Mouse (Mus musculus) lung, postnatal 25 days (tissue): Measurements from ENCODE around the gene 4930402H24Rik.
A peak's percentile ranks its signal among the peaks of the same experiment; 100 is the strongest.
"Not testable (repeated sequence)": the region's sequence is repeated elsewhere in the genome, so short reads cannot be mapped to it uniquely, and the experiment has no call there.

Source experiments
- DNase-seq: peaks from one replicate; pipeline ENCODE4 v3.0.0; 2022; ENCODE audit warnings: low spot score

Gene 4930402H24Rik

DNA sequence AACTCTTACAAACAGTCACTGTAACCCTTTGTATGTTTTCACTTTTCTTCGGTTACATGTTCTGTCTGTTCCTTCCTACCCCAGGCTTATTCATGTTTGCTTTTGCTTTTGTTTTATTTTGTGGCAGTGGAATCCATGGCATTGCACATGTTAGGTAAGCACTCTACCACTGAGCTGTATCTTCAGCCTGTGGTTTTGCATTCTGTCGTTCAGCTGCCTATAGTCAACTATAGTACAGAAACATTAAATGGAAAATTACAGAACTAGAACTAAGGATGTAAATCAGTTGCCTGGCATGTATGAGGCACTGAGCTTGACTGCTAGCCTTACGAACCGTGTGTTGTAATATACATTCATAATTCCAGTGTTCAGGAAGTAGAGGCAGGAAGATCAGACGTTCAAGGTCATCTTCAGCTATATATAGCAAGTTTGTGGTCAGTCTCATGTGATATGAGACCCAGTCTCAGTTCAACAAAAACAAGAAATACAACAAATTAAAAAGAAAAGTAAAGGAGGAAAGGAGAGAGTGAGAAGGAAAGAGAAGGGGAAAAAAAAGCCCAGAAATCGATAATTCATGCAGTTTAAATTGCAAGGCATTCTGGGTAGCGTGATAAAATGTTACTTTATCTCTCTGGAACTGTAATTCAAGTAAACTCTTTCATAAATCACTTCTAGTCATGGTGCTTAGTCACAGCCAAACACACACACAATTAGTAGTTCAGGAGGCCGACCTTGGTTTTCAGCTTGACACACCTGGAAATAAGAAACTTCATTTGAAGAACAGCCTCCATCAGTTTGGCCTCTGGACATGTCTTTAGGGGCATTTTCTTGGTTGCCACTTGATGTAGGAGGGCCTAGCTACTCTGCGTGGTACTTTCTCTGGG is 54.6 kb downstream of the 4930402H24Rik start:
- no peak for DNase-seq

DNA sequence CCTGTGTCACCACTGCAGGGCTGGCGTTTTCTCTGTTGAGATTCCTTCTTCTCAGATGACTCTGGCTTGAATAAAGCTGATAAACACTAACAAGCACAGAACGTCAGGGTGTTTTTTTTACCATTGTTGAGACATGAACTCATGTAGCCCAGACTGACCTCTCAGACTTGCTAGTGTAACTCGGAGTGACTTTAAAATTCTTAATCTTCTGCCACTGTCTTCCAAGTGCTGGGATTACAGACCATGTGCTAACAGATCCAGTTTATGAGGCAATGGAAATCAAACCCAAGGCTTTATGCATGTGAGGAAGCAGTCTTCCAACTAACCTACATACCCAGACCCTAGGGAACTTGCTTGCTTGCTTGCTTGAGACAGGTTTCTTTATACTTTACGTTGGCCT is 56.5 kb downstream of the 4930402H24Rik start:
- no peak for DNase-seq

DNA sequence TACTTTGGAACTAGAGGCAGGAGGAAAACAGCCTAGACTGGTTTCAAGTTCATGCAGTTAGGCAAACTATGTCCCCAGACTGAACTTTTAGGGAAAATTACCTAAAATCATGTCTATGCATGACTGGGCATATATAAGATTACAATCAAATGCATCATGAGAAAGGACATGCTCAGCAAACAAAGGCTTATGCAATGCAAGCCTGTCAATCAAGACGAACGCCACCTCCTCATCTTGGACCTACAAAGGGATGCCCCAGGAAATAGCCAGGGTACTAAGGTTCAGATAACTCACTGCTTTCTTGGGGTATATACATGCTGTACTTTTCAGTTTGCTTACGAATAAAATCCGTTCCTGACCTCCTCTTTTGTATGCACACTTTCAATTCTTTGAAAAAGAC is 57.9 kb downstream of the 4930402H24Rik start:
- DNase-seq, result no peak

DNA sequence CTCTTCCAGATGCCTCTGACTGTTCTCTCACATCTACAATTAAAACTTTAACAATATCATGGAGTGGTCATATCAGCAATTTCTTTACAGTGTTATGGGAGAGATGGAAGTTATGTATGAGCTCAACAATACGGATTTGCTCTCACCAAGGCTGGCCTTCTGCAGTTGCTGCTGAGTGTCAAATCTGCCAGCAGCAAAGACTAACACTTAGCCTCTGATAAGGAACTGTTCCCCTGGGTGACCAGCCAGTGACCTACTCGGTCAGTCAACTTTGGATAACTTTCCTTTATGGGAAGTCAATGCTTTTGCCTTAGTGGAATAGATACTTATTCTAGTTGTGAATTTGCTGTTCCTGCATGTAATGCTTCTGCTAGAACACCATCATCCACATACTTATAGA is 62.6 kb downstream of the 4930402H24Rik start:
- no peak for DNase-seq

DNA sequence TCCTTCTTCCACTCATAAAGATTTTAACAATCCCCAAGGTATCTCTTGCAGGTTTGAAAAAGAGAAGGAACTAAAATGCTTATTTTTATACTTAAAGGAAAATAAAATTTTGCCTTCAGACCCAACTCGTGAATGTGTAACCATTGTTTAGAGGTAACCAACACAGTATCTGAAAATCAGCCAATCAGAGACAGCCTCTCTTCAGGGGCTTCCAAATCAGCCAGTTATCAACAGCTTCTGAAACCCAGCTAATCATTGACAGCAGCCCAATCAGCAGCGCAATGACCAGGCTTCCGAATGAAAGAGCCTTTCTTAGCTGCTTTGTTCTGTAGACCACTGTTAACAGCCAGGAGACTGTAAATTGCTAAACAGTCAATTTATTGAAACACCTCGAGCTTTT is 65.4 kb downstream of the 4930402H24Rik start:
- DNase-seq, result peak; percentile 45

DNA sequence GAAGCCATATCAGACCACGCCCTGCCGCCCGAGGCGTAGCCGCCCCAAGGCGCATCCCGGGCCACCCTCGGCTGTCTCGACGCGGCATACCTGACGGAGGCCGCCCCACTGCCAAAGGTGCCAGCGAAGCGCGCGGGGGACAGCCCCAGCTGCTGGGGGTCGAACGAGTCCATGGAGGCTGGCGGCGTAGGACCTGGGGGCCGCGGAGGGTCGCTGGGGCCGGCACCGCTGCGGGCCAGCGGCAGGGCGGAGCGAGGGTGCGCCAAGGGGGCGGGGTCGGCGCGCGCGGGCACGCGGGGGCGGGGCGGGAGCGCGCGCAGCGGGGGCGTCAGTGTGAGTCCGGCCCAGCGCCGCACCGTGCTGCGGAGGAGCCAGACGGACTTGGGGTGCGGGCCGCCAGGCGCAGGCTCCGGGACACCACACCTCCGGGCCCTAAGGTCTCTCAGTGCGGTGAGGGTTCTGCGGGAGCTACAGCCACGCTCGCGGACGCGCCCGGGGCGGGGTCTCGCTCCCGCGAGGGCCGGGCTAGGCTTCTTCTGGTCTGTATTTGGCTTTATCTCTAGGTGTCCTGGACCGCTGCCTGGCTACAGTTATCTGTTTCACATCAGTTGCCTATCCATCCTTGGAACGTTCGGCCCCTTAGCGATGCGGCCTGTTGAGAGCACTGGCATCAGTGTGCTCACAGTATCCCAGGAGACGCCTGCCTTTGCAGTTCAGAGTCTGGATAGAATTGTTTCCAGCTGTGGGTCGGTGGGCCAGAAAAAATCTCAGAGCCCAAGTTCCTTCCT is 66.1 kb downstream of the 4930402H24Rik start:
- peak; percentile 58 for DNase-seq

DNA sequence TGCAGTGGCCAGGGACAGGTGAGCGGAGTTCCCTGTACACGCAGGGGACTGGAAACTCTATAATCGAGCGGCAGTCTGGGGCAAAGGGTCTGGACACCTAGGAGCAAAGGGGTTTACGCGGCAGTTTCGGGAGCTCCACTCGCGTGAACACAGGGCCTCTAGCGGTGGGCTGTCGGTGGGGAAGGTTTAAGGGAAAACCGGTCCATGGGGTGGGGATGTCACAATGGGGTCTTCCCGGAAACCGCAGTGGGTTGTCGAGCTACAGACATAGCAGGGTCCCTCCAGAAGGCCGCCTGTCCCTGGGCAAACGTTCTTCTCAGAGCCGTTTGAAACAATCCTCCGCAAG is 66.7 kb downstream of the 4930402H24Rik start:
- DNase-seq, result no peak

DNA sequence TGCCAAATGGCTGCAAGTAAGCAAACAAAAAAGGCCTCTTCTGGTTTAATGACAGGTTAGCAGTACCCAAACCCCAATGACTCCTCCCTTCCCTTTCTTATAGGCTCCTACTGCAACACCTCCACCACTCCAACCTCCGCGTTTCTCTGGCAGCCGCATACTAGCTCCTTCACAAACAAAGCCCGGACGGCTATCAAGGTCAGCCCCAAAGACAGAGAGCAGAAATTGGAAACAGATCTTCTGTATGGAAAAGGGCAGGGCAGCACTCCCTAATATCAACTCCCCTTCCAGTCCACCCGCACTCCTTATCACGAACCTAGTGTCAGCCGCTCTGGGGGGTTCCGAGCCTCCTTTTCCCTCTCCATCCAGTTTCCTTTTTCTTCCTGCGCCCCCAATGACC is 67.1 kb downstream of the 4930402H24Rik start:
- DNase-seq, result no peak

DNA sequence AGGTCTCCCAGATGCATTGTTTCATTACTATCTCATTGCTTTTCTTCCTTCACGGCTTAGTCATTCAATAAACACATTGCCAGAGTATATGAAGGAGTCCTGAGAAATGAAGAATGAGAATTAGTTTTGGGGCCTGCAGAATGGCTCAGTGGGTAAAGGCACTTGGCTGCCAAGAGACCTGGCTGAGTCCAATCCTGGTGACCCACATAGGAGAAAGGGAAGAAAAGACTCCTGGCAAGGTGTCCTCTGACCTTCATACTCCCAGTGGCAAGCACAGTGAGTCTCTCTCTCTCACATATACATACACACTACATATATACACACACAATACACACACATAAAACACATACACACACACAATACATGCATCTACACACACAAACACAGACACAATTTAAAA is 68.1 kb downstream of the 4930402H24Rik start:
- no peak for DNase-seq

DNA sequence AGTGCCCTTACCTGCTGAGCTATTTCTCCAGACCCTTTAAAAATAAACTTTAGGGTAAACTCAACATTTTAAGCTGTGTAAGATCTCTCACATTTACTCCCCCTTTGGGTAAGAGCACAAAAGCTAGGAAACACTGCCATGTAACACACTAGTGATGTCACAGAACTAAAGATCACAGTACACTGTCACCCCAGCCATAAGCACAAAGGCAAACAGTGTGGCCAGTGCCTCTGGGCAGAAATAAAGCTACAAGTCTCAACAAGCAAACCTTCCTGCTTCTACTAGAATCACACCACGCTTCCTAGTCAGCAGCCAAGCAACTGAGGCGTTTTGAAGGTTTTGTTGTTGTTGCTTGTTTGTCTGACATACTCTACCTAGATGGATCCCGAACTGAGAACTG is 72.5 kb downstream of the 4930402H24Rik start:
- DNase-seq, result no peak

DNA sequence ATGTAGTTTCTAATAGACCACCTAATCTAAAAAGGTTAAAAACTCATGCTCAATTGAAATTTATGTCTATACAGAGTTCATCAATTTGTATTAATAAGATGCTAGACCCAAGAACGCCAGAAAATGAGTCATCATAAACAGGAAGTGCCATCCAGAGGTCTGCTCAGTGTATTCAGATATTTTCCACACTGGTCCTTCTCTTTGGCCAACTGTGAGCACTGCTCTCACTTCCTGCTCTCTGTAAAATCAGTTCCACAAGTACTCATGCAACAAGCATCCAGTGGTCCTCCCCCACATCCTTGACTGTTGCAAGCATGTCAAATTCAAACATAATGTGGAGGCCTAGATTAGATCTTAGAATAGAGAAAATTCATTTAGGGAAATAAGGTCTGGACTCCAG is 73.6 kb downstream of the 4930402H24Rik start:
- peak; percentile 8 for DNase-seq

DNA sequence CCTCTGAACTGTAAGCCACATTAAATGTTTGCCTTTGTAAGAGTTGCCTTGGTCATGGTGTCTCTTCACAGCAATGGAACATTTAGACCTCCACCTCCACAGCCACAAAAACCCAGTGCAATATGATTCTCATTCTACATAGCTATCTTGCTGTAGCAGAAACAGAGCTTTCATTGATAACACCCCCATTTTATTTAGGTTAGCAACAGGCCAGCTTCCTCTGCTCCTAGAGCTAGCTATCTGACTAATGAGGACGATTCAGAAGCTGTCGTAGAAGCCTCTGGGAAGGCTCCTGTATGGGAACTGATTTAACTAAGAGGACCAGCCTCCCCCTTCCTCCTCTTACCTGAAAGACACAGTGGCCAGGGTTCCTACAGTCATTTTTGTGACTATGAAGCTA is 74.2 kb downstream of the 4930402H24Rik start:
- no peak for DNase-seq

DNA sequence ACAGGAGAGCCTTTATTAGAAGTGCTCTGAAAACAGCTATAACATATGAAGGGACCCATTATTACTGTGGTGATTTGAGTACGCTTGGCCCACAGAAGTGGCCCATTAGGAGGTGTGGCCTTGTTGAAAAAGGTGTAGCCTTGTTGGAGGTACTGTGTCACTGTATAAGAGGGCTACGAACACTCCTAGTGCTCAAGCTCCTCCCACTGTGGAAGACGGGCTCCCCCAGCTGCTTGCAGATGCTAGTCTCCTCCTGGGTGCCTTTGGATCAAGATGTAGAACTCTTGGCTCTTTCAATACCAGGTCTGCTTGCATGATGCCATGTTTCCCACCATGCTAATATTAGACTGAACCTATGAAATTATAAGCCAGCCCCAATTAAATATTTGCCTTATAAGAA is 76.0 kb downstream of the 4930402H24Rik start:
- no peak for DNase-seq

DNA sequence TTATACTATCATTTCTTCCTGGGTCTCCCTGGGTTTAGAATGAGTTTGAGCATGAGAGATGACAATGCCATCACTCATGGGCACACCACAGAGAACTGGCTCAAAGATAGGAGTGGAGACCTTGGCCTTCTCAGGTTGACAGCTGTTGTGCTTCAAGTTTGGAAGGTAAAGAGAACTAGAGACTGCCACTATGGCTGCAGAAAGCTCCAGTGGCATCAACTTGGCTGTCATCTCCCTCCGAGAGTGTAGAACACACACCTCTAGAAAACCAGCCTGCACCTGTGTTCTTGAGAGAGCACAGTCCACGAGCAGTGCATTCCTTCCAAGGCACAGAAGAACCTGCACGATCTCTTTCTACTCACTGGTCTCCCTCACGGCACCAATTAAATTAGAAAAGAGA is 76.7 kb downstream of the 4930402H24Rik start:
- no peak for DNase-seq

DNA sequence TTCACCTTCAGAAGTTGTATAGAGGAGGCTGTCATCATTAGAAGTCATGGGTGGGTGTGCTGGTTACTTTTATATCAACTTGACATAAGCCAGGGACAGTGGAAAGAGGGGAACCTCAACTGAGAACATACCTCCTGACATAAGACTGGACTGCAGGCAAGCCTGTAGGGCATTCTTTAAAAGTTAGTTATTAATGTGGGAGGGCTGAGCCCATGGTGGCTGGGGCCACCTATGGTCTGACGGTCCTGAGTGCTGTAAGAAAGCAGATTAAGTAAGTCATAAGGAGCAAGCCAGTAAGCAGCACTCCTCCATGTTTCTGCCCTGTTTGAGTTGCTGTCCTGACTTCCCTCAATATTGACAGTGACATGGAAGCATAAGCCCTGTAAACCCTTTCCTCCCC is 77.5 kb downstream of the 4930402H24Rik start:
- DNase-seq, result no peak

DNA sequence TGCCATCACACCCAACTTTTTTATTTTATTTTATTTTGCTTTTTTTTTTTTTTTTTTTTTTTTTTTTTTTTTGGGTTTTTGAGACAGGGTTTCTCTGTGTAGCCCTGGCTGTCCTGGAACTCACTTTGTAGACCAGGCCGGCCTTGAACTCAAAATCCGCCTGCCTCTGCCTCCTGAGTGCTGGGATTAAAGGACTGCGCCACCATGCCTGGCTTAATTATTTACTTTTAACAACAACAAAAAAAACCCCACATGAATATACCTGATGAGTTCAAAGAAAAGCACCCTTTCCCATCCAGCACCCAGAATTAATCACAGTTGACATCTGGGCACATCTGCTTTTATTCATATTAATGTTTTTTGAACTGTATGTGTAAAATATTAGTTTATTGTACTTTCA is 78.1 kb downstream of the 4930402H24Rik start:
- DNase-seq, result not testable (repeated sequence)

DNA sequence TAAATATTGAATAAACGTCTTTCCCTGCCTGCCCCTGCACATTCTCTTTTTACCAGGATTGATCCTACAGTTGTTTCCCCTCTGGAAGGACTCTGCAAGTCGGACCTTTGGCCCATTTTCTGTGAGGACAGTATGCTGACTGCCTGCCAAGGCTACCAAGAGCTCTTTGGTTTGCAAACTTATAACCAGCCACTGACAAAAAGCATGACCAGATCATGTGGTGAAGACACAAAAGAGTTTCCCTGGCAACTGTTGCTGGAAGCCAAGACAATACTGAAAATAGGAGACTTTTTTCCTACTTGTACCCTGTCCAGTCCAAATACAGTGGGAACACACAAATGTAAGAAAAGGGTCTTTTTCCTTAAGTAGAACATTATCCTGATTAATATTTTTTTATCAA is 78.8 kb downstream of the 4930402H24Rik start:
- DNase-seq, result peak; percentile 55

DNA sequence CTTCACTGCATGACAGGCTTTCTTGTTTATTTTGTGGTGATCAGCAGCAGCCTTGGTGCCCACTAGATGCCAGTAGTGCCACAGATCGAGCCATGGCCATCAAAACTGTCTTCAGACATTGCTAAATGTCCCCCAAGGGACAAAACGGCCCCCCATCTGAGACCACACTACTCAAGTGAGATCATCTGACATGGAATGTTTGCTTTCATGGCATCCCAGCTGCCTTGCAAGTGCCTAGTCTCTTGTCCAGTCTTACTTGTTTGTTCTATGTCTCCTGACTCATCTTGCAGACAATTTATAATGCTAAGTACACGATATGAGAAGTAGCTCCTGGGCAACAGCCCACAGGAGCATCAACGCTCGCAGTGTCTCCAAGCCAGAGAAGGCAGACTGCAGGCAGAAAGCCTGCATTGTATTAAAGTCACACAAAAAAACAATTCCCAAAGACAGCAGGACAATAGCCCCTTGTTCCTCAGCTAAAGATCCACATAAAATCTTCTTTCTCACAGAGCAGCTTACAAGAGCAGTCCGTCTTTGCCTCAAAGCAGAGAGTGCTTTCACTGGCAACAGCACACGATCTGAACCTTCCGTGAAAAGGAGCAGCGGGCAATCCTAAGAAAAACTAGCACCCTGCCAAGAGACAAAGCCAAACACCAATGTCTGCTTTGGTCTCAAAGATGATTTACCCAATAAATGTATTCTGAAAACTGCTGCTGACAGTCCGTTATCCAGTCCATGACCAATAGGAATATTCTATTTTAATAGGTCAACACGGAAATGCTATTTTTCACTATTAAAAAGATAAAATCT is 87.2 kb downstream of the 4930402H24Rik start:
- DNase-seq, result no peak

DNA sequence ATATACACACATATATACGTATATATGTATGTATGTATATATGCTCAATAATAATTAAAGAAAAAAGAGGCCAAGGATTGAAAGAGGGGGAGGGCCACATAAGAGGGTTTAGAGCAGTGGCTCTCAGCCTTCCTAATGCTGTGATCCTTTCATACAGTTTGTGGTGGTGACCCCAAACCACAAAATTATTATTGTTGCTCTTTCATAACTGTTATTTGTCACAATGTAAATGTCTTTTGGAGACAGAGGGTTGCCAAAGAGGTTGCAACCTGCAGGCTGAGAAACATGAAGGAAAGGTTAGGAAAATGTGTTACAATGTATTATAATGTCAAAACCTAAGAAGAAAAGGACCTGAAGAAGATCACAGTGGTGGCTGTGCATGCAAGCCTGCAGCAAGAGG is 88.3 kb downstream of the 4930402H24Rik start:
- no peak for DNase-seq

DNA sequence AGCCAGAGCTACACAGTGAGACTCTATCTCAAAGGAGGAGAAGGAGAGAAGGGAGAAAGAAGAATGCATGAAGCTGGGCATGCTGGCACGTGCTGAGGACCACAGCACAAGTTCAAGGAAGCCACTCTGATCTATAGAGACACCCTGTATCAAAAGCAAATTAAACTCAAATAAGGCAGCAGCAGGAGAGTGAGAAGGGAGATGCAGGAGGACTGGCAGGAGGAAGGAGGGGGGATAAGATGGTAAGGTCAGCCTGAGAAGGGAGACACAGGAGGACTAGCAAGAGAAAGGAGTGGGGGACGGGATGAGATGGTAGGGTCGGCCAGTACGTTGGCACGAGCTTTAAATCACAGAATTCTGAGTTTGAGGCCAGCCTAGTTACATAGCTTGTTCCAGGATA is 90.0 kb downstream of the 4930402H24Rik start:
- no peak for DNase-seq

DNA sequence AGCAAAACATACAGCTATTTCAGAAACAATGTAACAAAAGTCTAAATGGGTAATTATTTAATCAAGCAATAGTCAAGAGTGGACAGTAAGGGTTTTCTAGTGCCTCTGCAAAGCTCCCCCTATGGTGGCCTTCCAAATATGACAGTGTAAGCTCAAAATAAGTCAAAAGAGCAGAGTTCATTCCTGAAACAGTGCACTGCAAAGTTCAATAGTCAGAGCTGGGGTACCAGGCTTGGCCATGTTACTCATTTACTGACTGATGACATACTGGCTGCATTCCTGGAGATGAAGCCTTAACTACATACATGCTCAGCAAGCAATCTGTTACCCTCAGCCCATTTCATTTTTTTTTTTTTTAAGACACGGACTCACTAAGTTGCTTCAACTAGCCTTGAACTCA is 91.7 kb downstream of the 4930402H24Rik start:
- no peak for DNase-seq

DNA sequence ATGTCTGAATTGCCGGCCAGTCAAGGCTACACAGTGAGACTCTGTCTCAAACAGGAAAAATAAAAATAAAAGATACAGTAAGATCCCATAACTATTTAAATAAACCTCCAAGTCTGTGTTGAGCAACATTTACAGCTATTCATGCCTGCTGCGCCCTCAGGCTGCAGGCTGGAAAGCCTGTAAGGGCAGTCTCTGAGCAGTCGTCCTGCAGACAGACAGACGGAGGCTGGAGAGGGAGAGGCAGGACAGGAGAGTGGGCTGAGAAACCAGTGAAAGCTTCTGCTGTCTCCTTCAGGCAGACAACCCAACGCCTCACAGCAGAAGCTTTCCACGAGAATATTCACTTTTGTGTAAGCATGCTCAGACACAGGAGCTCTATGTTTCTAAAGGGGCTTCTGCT is 92.5 kb downstream of the 4930402H24Rik start:
- DNase-seq, result no peak

DNA sequence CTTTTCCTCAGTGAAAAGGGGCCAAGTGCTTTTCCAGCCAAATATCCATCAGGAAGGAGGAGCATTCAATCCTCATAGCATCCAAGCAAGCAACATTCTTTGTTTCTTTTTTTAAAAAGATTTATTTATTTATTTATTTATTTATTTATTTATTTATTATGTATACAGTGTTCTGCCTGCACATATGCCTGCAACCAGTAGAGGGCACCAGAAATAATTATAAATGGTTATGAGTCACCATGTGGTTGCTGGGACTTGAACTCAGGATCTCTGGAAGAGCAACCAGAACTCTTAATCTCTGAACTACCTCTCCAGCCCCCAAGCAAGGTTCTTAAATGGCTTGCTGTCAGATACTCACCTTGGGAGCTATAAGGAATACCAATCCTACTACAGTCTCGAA is 93.7 kb downstream of the 4930402H24Rik start:
- DNase-seq, result no peak
